Mouse (Mus musculus) lung, postnatal 4 days (tissue): ENCODE measurements around the gene Rnf40.

ENCODE experiments used
- DNase-seq, 2 experiments: peaks; one replicate each; pipeline ENCODE4 v3.0.0; 2021

The Rnf40 gene

DNA sequence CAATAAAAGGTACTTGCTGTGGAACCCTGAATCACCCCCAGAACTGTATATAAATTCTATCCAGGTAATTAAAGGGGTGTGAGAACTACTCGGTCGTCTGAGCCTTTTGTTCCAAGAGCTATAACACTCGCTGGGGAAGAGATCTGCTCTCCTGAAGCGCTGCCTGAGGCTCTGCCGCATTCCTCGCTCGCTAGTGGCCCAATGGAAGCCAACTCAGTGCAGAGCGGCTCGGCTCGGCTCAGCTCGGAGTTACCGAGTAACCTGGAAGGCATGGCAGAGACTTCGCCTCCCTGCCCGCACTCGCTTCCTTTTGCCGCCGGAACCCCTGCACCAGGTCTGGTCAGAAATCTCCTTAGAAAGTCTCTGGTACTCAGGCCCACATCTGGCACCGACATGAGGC is 63.5 kb downstream of the Rnf40 start:
- no peak for DNase-seq

- DNase-seq, result no peak
Observed at GRCm38 (mm10) chr7:127654318-127654717, 65.8 kb downstream of the Rnf40 start.
